Mouse (Mus musculus): Measurements from ENCODE around the gene Spcs2. TPM values are rescaled to one million over a fixed set of nuclear protein-coding genes. Genes with fewer than 3 reads are reported as not detected.

Spcs2 gene
- polyA plus RNA-seq, 1 experiment: 104 TPM

- TF ChIP-seq POLR2A (IDR thresholded peaks at IDR 0.05; ENCODE audit: insufficient read depth, low read length): no peak
- TF ChIP-seq CTCF (IDR thresholded peaks at IDR 0.05; ENCODE audit: low read depth, low read length): no peak
- TF ChIP-seq EP300 (IDR thresholded peaks at IDR 0.05; ENCODE audit: insufficient read depth, low read depth, low read length): no peak
- no peaks in the 10 kb centered on the region for H3K27me3 ChIP-seq (ENCODE audit: control insufficient read depth, insufficient read depth, low read length, poor library complexity, severe bottlenecking)
- peaks cover 6% of the 10 kb centered on the region for H3K36me3 ChIP-seq (ENCODE audit: control insufficient read depth, insufficient read depth, low read length, poor library complexity, severe bottlenecking)
- no peaks in the 10 kb centered on the region for H3K4me1 ChIP-seq (ENCODE audit: control insufficient read depth, insufficient read depth, low read length)
- H3K27ac ChIP-seq (ENCODE audit: insufficient read depth, low read length): no peak overlapping the region
- H3K9ac ChIP-seq (ENCODE audit: low read depth, poor library complexity, severe bottlenecking): no peak overlapping the region
- H3K4me3 ChIP-seq (ENCODE audit: low read depth, low read length): no peak overlapping the region
- no peaks in the 10 kb centered on the region for H3K9me3 ChIP-seq (replicated peaks; ENCODE audit: control insufficient read depth, insufficient read depth, low read length, poor library complexity, severe bottlenecking)
These were observed 29.4 kb downstream of the Spcs2 start for GRCm38 (mm10) chr7:99833846-99834222.

GRCm38 (mm10) chr7:99833115-99833845, 30.0 kb downstream of the Spcs2 start:
- Histone ChIP-seq H3K36me3 (ENCODE audit: control insufficient read depth, insufficient read depth, low read length, poor library complexity, severe bottlenecking) (peaks cover 6% of the 10 kb centered on the region), H3K4me3 (ENCODE audit: low read depth, low read length) (no peak overlapping the region), H3K4me1 (ENCODE audit: control insufficient read depth, insufficient read depth, low read length) (no peaks in the 10 kb centered on the region), H3K9me3 (replicated peaks; ENCODE audit: control insufficient read depth, insufficient read depth, low read length, poor library complexity, severe bottlenecking) (no peaks in the 10 kb centered on the region), H3K27ac (ENCODE audit: insufficient read depth, low read length) (no peak overlapping the region), H3K27me3 (ENCODE audit: control insufficient read depth, insufficient read depth, low read length, poor library complexity, severe bottlenecking) (no peaks in the 10 kb centered on the region), H3K9ac (ENCODE audit: low read depth, poor library complexity, severe bottlenecking) (no peak overlapping the region)
- no peak for TF ChIP-seq POLR2A (IDR thresholded peaks at IDR 0.05; ENCODE audit: insufficient read depth, low read length)
- no peak for TF ChIP-seq EP300 (IDR thresholded peaks at IDR 0.05; ENCODE audit: insufficient read depth, low read depth, low read length)
- no peak for TF ChIP-seq CTCF (IDR thresholded peaks at IDR 0.05; ENCODE audit: low read depth, low read length)

- no peaks in the 10 kb centered on the region for H3K4me1 ChIP-seq (ENCODE audit: control insufficient read depth, insufficient read depth, low read length)
- peak within 1 kb of the TSS; percentile 74 for H3K4me3 ChIP-seq (ENCODE audit: low read depth, low read length)
- no peaks in the 10 kb centered on the region for H3K9me3 ChIP-seq (replicated peaks; ENCODE audit: control insufficient read depth, insufficient read depth, low read length, poor library complexity, severe bottlenecking)
- no peak within 1 kb of the TSS for H3K27ac ChIP-seq (ENCODE audit: insufficient read depth, low read length)
- H3K27me3 ChIP-seq (ENCODE audit: control insufficient read depth, insufficient read depth, low read length, poor library complexity, severe bottlenecking): no peaks in the 10 kb centered on the region
- H3K36me3 ChIP-seq (ENCODE audit: control insufficient read depth, insufficient read depth, low read length, poor library complexity, severe bottlenecking): no peaks in the 10 kb centered on the region
- TF ChIP-seq EP300 (IDR thresholded peaks at IDR 0.05; ENCODE audit: insufficient read depth, low read depth, low read length) (no peak), CTCF (IDR thresholded peaks at IDR 0.05; ENCODE audit: low read depth, low read length) (no peak), POLR2A (IDR thresholded peaks at IDR 0.05; ENCODE audit: insufficient read depth, low read length) (peak; percentile 47)
- H3K9ac ChIP-seq (ENCODE audit: low read depth, poor library complexity, severe bottlenecking): peak within 1 kb of the TSS; percentile 22
These were observed 35.1 kb downstream of the Spcs2 start, which contains the start of gene Neu3 for GRCm38 (mm10) chr7:99828083-99828570. Neu3 (minus strand) TSS chr7:99828417.

- TF ChIP-seq CTCF (IDR thresholded peaks at IDR 0.05; ENCODE audit: low read depth, low read length) (no peak), POLR2A (IDR thresholded peaks at IDR 0.05; ENCODE audit: insufficient read depth, low read length) (no peak), EP300 (IDR thresholded peaks at IDR 0.05; ENCODE audit: insufficient read depth, low read depth, low read length) (no peak)
- Histone ChIP-seq H3K9me3 (replicated peaks; ENCODE audit: control insufficient read depth, insufficient read depth, low read length, poor library complexity, severe bottlenecking) (no peaks in the 10 kb centered on the region), H3K9ac (ENCODE audit: low read depth, poor library complexity, severe bottlenecking) (no peak overlapping the region), H3K27ac (ENCODE audit: insufficient read depth, low read length) (no peak overlapping the region), H3K27me3 (ENCODE audit: control insufficient read depth, insufficient read depth, low read length, poor library complexity, severe bottlenecking) (no peaks in the 10 kb centered on the region), H3K4me3 (ENCODE audit: low read depth, low read length) (no peak overlapping the region), H3K36me3 (ENCODE audit: control insufficient read depth, insufficient read depth, low read length, poor library complexity, severe bottlenecking) (no peaks in the 10 kb centered on the region), H3K4me1 (ENCODE audit: control insufficient read depth, insufficient read depth, low read length) (no peaks in the 10 kb centered on the region)
These were observed 37.2 kb downstream of the Spcs2 start for GRCm38 (mm10) chr7:99826096-99826495.

GRCm38 (mm10) chr7:99825511-99825910, 37.8 kb downstream of the Spcs2 start:
- Histone ChIP-seq H3K4me3 (ENCODE audit: low read depth, low read length) (no peak overlapping the region), H3K9ac (ENCODE audit: low read depth, poor library complexity, severe bottlenecking) (no peak overlapping the region), H3K4me1 (ENCODE audit: control insufficient read depth, insufficient read depth, low read length) (no peaks in the 10 kb centered on the region), H3K36me3 (ENCODE audit: control insufficient read depth, insufficient read depth, low read length, poor library complexity, severe bottlenecking) (no peaks in the 10 kb centered on the region), H3K27me3 (ENCODE audit: control insufficient read depth, insufficient read depth, low read length, poor library complexity, severe bottlenecking) (no peaks in the 10 kb centered on the region), H3K9me3 (replicated peaks; ENCODE audit: control insufficient read depth, insufficient read depth, low read length, poor library complexity, severe bottlenecking) (no peaks in the 10 kb centered on the region), H3K27ac (ENCODE audit: insufficient read depth, low read length) (no peak overlapping the region)
- TF ChIP-seq EP300 (IDR thresholded peaks at IDR 0.05; ENCODE audit: insufficient read depth, low read depth, low read length): no peak
- TF ChIP-seq POLR2A (IDR thresholded peaks at IDR 0.05; ENCODE audit: insufficient read depth, low read length): no peak
- no peak for TF ChIP-seq CTCF (IDR thresholded peaks at IDR 0.05; ENCODE audit: low read depth, low read length)
